Mouse (Mus musculus) liver, embryonic 14.5 days (tissue): Measurements from ENCODE around the gene Fgfrl1.

Experiments
- CTCF ChIP-seq: IDR thresholded peaks from 2 replicates; pipeline ENCODE4 v1.5.1; 2016; ENCODE audit warnings: antibody characterized with exemption, low read depth, control low read depth
- EP300 ChIP-seq: IDR thresholded peaks from 2 replicates; pipeline ENCODE4 v1.6.1; 2016; ENCODE audit warnings: antibody characterized with exemption, low read depth

DNA sequence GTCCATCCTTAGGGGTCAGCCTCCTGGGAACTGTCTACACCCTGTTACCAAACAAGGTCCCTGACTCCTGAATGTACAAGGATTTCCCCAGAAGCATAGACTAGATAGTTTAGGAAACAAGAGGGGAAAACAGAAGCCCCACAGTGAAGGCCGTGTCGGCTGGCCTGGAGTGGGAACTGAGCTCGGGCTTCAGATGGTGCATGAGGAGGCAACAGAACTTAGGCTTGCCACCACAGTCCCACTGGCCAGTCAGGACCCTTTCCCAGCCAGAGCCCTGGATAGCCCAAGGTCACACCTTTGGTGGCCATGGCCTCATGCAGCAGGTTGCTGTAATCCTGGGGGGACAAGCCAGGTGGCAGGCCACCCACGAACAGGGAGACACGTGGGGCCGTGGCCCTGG, 38.8 kb upstream of the Fgfrl1 start:
- TF ChIP-seq CTCF, result no peak
- TF ChIP-seq EP300, result no peak
